In the genomic region with DNA sequence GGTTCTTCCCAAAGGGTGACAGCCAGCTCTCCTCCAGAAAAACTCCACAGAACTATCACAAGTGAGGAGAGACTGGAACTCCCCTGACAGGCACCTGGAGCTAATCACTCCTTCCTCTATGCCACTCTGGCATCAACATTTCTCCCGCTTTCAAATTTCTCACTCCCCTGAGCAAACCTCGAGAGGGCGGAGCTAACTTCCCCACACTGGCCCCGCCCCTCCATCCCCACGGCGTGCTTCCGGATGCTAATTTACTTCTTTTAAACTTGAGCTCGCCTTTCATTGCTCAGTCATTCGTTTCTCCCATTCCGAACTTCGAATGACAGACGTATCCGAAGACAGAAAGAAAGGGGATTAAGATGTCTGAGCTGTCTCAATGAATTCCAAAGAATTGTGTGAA, we compare ENCODE assay signal across 8 mouse cellular contexts.
DNase-seq lines count a peak whose midpoint lies in the region; ATAC-seq and TF ChIP-seq lines count a peak whose summit lies in the region.

No protein-coding gene starts in this region.

- WGBS in lung, embryonic 14.5 days = 4% methylated on average over 13 of the region's 13 CpGs
- WGBS in lung, adult 2 months = 6% methylated on average over 13 of the region's 13 CpGs
- WGBS in forebrain, embryonic 13.5 days = under 1% methylated on average over 13 of the region's 13 CpGs
- 6% methylated on average over 13 of the region's 13 CpGs for WGBS in intestine, postnatal 0 days

- H3K4me2 ChIP-seq in lung, embryonic 14.5 days = peak overlapping the region; percentile 49
- H3K4me2 ChIP-seq in forebrain, embryonic 13.5 days = peak overlapping the region; percentile 50
- peak overlapping the region; percentile 39 for H3K4me2 ChIP-seq in intestine, postnatal 0 days (replicated peaks; ENCODE audit: low read depth)

- ATAC-seq in lung, embryonic 14.5 days (ENCODE audit: insufficient read depth) = peak; percentile 54; the same call in 1 of the 2 replicates
- ATAC-seq in forebrain, embryonic 13.5 days = no peak
- no peak for ATAC-seq in intestine, postnatal 0 days

- DNase-seq in lung, embryonic 14.5 days = peak; percentile 61
- no peak for DNase-seq in lung, adult 2 months
- DNase-seq in lung, postnatal 4 days = peak; percentile 40 to 56
- peak; percentile 37 to 40 for DNase-seq in spleen, postnatal 14 days (ENCODE audit: low spot score in 2 of 2)
- DNase-seq in frontal cortex, adult 2 months (ENCODE audit: extremely low spot score in 1 of 2, low spot score in 1 of 2) = no peak
- no peak for DNase-seq in cerebellum, postnatal 25 days

- H3K27ac ChIP-seq in lung, embryonic 14.5 days (ENCODE audit: low read depth) = no peak overlapping the region
- no peak overlapping the region for H3K27ac ChIP-seq in forebrain, embryonic 13.5 days
- H3K27ac ChIP-seq in intestine, postnatal 0 days (ENCODE audit: low read depth, low read length) = no peak overlapping the region

- H3K36me3 ChIP-seq in lung, embryonic 14.5 days (ENCODE audit: insufficient read depth) = no peaks in the 10 kb centered on the region
- H3K36me3 ChIP-seq in forebrain, embryonic 13.5 days (ENCODE audit: poor library complexity, severe bottlenecking) = no peaks in the 10 kb centered on the region
- no peaks in the 10 kb centered on the region for H3K36me3 ChIP-seq in intestine, postnatal 0 days (ENCODE audit: control insufficient read depth, insufficient read depth)

- no peaks in the 10 kb centered on the region for H3K27me3 ChIP-seq in lung, embryonic 14.5 days (ENCODE audit: insufficient read depth, low read length)
- 0 out of 2 replicates have a peak, but pooled peaks cover 12% of the 10 kb centered on the region for H3K27me3 ChIP-seq in forebrain, embryonic 13.5 days
- H3K27me3 ChIP-seq in intestine, postnatal 0 days (replicated peaks; ENCODE audit: control insufficient read depth, insufficient read depth, low read length) = no peaks in the 10 kb centered on the region

- H3K4me1 ChIP-seq in lung, embryonic 14.5 days (ENCODE audit: insufficient read depth) = peaks cover 5% of the 10 kb centered on the region
- H3K4me1 ChIP-seq in lung, adult 2 months (ENCODE audit: control insufficient read depth, insufficient read depth, low read length) = no peaks in the 10 kb centered on the region; the same call in 1 of the 2 replicates
- peaks cover 8% of the 10 kb centered on the region; the same call in 1 of the 2 replicates for H3K4me1 ChIP-seq in forebrain, embryonic 13.5 days
- H3K4me1 ChIP-seq in intestine, postnatal 0 days (replicated peaks; ENCODE audit: control insufficient read depth, insufficient read depth, low read length) = no peaks in the 10 kb centered on the region

- TF ChIP-seq POLR2A in lung, adult 2 months (IDR thresholded peaks at IDR 0.05; ENCODE audit: borderline replicate concordance, extremely low read depth, low read depth, low read length) = no peak

- no peak overlapping the region for H3K9ac ChIP-seq in lung, embryonic 14.5 days
- no peak overlapping the region for H3K9ac ChIP-seq in forebrain, embryonic 13.5 days
- H3K9ac ChIP-seq in intestine, postnatal 0 days (ENCODE audit: low read depth, low read length) = no peak overlapping the region

- no peaks in the 10 kb centered on the region for H3K9me3 ChIP-seq in lung, embryonic 14.5 days (ENCODE audit: low read depth, low read length)
- no peaks in the 10 kb centered on the region for H3K9me3 ChIP-seq in forebrain, embryonic 13.5 days (replicated peaks)
- no peaks in the 10 kb centered on the region for H3K9me3 ChIP-seq in intestine, postnatal 0 days (ENCODE audit: control insufficient read depth)

- no peak for TF ChIP-seq CTCF in lung, embryonic 14.5 days (IDR thresholded peaks at IDR 0.05; ENCODE audit: low read depth)
- no peak for TF ChIP-seq CTCF in lung, adult 2 months (IDR thresholded peaks at IDR 0.05; ENCODE audit: insufficient read depth, low read length)
- no peak for TF ChIP-seq CTCF in intestine, postnatal 0 days (IDR thresholded peaks at IDR 0.05; ENCODE audit: low read depth)

- peak overlapping the region; percentile 21 for H3K4me3 ChIP-seq in lung, embryonic 14.5 days (ENCODE audit: low read depth, low read length)
- no peak overlapping the region for H3K4me3 ChIP-seq in lung, adult 2 months (replicated peaks; ENCODE audit: extremely low read depth, low read depth, low read length)
- peak overlapping the region; percentile 9; the same call in 1 of the 2 replicates for H3K4me3 ChIP-seq in forebrain, embryonic 13.5 days
- no peak overlapping the region for H3K4me3 ChIP-seq in intestine, postnatal 0 days (ENCODE audit: low read depth, low read length)

Comparison
In these comparisons a context has a peak if more than half of its experiments do, and no peak if none do; other contexts are left out.
1. DNase-seq: peak in lung, embryonic 14.5 days (single experiment), lung, postnatal 4 days (2 of 2) and spleen, postnatal 14 days (2 of 2); none in lung, adult 2 months (single experiment), frontal cortex, adult 2 months (0 of 2) and cerebellum, postnatal 25 days (0 of 2).
2. H3K4me3 ChIP-seq: peak in lung, embryonic 14.5 days (single experiment) and forebrain, embryonic 13.5 days (single experiment); none in lung, adult 2 months (single experiment) and intestine, postnatal 0 days (single experiment).
3. Peak in every context shown above with its lines, with median percentiles within 50 percentile points of each other: H3K4me2 ChIP-seq.